Mouse (Mus musculus): ENCODE results near the gene Supt4a. TPM values are rescaled to one million over a fixed set of nuclear protein-coding genes. Genes with fewer than 3 reads are reported as not detected.

The Supt4a gene
- total RNA-seq, 1 experiment from 2014 or later, result 68.7 TPM

- ATAC-seq (replicated peaks; ENCODE audit: low read depth, poor library complexity, severe bottlenecking), result no peak
Measured at GRCm38 (mm10) chr11:87722891-87723290, 14.5 kb upstream of the Supt4a start.

GRCm38 (mm10) chr11:87725515-87725914, 11.8 kb upstream of the Supt4a start:
- ATAC-seq (replicated peaks; ENCODE audit: low read depth, poor library complexity, severe bottlenecking), result no peak

GRCm38 (mm10) chr11:87725964-87726562, 11.3 kb upstream of the Supt4a start:
- peak; percentile 87 for ATAC-seq (replicated peaks; ENCODE audit: low read depth, poor library complexity, severe bottlenecking)

- ATAC-seq (replicated peaks; ENCODE audit: low read depth, poor library complexity, severe bottlenecking), result no peak
Measured at GRCm38 (mm10) chr11:87727021-87727420, 10.3 kb upstream of the Supt4a start.

- ATAC-seq (replicated peaks; ENCODE audit: low read depth, poor library complexity, severe bottlenecking), result no peak
Measured at GRCm38 (mm10) chr11:87727471-87727870, 9.9 kb upstream of the Supt4a start.

GRCm38 (mm10) chr11:87728850-87729592, 8.3 kb upstream of the Supt4a start:
- no peak for ATAC-seq (replicated peaks; ENCODE audit: low read depth, poor library complexity, severe bottlenecking)

GRCm38 (mm10) chr11:87729593-87730185, 7.7 kb upstream of the Supt4a start:
- no peak for ATAC-seq (replicated peaks; ENCODE audit: low read depth, poor library complexity, severe bottlenecking)

GRCm38 (mm10) chr11:87730652-87731310, 6.6 kb upstream of the Supt4a start:
- no peak for ATAC-seq (replicated peaks; ENCODE audit: low read depth, poor library complexity, severe bottlenecking)

GRCm38 (mm10) chr11:87734346-87734745, 3.0 kb upstream of the Supt4a start:
- no peak for ATAC-seq (replicated peaks; ENCODE audit: low read depth, poor library complexity, severe bottlenecking)

GRCm38 (mm10) chr11:87735691-87736090, 1.7 kb upstream of the Supt4a start:
- ATAC-seq (replicated peaks; ENCODE audit: low read depth, poor library complexity, severe bottlenecking), result no peak

GRCm38 (mm10) chr11:87736647-87737134, 661 bp upstream of the Supt4a start:
- ATAC-seq (replicated peaks; ENCODE audit: low read depth, poor library complexity, severe bottlenecking), result peak; percentile 72

- no peak for ATAC-seq (replicated peaks; ENCODE audit: low read depth, poor library complexity, severe bottlenecking)
Measured at GRCm38 (mm10) chr11:87743691-87744090, 6.3 kb downstream of the Supt4a start.

GRCm38 (mm10) chr11:87744964-87745363, 7.6 kb downstream of the Supt4a start:
- no peak for ATAC-seq (replicated peaks; ENCODE audit: low read depth, poor library complexity, severe bottlenecking)

GRCm38 (mm10) chr11:87745632-87746555, 8.5 kb downstream of the Supt4a start:
- no peak for ATAC-seq (replicated peaks; ENCODE audit: low read depth, poor library complexity, severe bottlenecking)

GRCm38 (mm10) chr11:87747312-87747711, 10.0 kb downstream of the Supt4a start:
- ATAC-seq (replicated peaks; ENCODE audit: low read depth, poor library complexity, severe bottlenecking), result no peak

- no peak for ATAC-seq (replicated peaks; ENCODE audit: low read depth, poor library complexity, severe bottlenecking)
Measured at GRCm38 (mm10) chr11:87747716-87748115, 10.4 kb downstream of the Supt4a start.

- peak; percentile 49 for ATAC-seq (replicated peaks; ENCODE audit: low read depth, poor library complexity, severe bottlenecking)
Measured at GRCm38 (mm10) chr11:87748132-87749119, 11.1 kb downstream of the Supt4a start.

Measured in common myeloid progenitor, adult 5-6 weeks (primary cell).